Mouse (Mus musculus) layer of hippocampus, postnatal 36 days (tissue): ENCODE results near the gene Traf2. TPM values are rescaled to one million over a fixed set of nuclear protein-coding genes. Genes with fewer than 3 reads are reported as not detected.
A peak's percentile ranks its signal among the peaks of the same experiment; 100 is the strongest.

Source experiments
- DNase-seq, 2 experiments: peaks; one replicate each; pipeline ENCODE4 v3.0.0; 2022
- total RNA-seq, 2 experiments: library from RNA; stranded (reverse); gene quantifications; 2 replicates each; pipeline ENCODE4 v1.2.3; 2021

Traf2 gene
- 10 to 100 TPM; 11.9 to 12.6 TPM for total RNA-seq

DNA sequence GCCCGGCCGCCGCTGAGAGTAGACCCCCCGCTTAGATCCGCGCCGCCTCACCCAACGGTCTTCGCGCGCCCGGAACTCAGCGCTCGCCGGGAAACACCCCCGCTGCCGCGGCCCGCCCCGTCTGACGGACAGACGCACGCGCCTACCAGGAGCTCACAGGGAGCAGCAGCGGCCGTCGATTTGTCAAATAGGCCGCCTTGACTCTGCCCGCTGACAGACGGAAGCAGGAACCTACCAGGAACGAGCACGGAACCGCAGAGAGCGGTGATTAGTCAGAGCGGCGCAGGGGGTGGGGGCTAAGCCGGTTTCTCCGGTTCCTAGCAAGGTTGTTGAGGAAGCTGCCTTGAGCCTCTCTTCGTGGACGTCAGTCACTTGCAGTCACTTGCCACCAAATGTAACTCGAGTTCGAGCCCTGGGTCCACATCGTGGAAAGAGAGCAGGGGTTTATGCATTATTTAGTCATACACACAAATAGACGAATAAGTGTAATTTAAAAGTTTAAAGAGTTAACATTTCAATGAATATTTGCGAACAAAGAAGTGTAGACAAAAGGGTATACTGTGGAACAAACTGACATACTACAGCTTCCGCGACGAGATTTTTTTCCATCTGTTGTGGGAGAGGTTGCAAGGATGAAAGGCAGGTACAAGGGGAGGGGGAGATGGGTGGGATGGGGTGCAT is at the start of gene Traf2:
TSS of gene Traf2 (minus strand) at position 130 of the 681 bp plus-strand sequence.
- peak; percentile 98 for DNase-seq

GRCm38 (mm10) chr2:25591863-25592262 is 45.1 kb upstream of the Traf2 start:
- no peak for DNase-seq

GRCm38 (mm10) chr2:25588227-25588907 is 41.6 kb upstream of the Traf2 start:
- DNase-seq, result no peak

DNA sequence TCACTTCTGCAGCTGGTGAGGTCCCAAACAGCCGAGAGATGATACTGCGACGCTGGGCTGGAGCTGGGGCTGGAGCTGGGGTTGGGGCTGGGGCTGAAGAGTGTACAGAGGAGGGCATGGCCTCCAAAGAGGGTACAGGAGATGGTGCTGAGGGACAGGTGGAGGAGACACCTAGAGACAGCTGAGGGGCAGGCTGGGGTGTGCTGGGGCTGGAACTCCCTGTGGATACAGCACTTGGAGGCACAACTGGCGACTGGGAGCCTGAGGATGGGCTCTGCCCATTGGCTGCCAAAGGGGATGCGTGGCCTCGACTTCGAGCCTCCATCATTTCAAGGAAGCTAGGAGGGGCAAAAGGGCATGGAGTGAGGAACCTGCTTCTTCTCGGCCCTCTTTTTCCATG is 40.5 kb upstream of the Traf2 start:
- DNase-seq, result no peak

DNA sequence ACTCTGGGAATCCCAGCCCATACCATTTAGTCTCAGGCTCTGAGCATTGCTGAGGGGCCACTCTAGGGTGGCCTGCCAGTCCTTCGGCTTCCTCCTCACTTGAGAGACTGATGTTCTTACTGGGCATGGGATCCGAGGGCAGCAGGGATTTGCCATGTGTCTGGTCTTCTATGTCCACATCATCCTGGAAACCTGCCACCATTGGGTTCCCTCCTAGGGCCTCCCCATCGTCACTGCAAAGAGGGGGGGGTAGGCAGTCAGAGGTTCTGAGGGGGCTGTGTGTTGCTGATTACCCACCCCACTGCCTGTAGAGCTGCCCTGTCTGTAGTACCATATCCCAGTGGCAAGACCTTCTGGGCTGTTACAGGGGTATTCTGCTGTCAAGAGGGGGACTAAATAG is 38.9 kb upstream of the Traf2 start:
- no peak for DNase-seq

DNA sequence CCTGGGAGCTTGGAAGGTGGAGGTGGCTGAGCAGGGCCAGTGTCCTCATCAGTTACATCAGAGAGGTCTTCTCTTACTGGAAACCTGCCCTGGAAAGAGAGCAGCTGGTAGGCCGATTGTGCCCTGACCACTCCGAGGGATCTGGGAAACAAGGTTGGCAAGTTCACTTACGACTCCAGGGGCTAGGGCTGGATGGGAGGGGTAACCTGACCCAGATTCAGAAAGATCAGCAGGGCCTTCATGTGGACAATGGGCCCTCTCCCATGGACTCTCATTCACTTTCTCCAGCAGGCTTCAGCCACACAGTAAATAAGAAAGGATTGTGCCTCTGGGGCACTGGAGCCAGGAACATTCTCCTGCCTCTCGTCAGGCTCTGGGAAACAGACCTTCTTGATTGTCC is 38.1 kb upstream of the Traf2 start:
- no peak for DNase-seq

DNA sequence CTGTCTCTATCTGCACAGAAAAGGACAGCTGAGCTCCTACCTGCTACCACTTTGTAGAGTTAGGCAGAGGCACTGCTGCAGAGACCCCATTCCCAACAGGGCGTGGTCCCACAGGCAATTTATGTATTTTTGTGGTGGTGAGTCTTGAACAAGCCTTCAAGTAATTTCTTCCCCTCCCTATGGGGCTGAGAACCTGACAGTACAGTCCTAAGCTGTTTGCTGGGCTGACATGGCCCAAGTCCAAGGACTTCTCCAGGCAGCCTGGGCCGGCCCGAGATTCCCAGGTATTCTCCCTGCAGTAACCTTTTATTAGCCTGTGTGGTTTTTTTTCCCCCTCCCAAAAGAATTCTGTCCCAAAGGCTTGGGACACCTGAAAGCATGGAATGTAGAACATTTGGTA is 37.4 kb upstream of the Traf2 start:
- DNase-seq, result no peak

DNA sequence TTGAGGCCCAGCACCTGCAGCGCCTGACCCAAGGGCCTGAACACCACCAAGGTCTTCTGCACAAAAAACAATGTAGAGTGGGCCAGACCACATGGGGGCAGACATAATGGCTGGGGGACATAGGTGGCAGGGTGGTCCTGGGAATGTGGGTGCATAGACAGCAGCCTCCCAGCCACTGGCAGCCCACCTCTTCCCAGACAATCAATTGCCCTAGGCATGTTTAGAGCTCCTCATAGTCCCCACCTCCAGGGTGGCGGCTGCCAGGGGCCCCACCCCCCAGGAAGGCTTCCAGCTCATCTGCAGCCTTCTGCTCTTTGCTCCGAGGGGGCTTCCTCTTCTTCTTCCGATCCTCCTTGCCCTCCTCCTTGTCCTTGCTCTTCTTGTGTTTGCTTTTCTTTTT is 36.8 kb upstream of the Traf2 start:
- DNase-seq, result no peak

- no peak for DNase-seq
Measured at GRCm38 (mm10) chr2:25583120-25583481, 36.4 kb upstream of the Traf2 start.

DNA sequence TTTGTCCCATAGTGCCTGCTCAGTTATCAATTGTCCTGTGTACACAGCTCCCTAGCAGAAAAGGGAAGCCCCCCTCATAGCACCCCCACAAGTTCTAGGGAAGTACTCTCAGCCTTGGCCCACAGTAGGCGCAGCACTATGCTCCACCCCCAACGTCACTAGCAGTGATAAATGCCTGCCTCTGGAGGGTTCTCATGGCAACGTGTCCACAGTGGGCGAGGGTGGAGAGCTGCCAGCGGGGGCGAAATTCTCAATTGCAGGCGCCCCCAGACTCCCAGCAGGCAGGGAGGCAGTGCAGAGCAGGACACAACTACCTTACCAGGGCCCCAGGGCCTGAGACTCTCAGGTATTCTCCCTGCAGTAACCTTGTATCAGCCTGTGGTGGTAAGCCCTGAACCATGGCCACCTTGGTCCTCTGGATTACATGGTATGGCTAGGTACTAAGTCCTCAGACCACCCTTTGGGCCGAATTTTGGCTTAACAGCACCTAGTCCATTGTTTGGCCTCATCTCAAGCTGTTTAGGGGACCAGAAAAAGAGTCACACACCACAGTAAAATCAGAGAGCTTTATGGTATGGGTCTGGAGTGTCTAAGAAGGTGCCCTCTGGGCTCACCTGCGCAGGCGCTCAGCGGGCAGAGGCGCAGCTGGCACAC is 35.9 kb upstream of the Traf2 start:
- DNase-seq, result peak; percentile 84 to 87

GRCm38 (mm10) chr2:25581901-25582301 is 35.2 kb upstream of the Traf2 start:
- DNase-seq, result no peak

DNA sequence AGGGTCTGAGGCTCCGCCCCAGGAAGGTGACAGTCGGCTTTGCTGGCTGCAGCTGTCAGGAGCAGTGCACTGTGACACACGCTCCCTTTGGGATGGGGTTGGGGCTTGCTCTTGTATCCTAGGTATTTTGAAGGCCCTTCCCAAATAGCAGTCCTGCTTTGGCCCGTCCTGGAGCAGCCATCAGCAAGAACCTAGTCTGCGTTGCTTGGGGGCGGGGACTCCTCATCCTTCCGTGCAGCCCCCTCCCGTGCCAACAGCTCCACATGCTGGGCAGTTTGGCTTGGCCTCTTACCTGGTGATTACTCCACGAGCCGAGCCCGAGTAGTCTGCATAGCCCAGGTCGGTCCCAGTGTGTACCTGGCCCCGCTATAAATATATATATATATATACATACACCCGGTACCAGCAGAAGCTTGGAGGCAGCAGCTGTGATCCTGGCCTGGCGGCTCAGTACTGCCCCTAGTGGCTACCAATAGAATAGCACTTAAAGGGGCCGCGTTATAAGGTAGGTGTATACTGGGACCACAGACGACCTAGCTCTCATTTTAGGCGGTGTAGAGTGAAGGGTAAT is 34.6 kb upstream of the Traf2 start, which contains the start of gene Ajm1:
TSS of gene Ajm1 (minus strand) at position 464 of the 571 bp plus-strand sequence.
- peak; percentile 77 for DNase-seq

DNA sequence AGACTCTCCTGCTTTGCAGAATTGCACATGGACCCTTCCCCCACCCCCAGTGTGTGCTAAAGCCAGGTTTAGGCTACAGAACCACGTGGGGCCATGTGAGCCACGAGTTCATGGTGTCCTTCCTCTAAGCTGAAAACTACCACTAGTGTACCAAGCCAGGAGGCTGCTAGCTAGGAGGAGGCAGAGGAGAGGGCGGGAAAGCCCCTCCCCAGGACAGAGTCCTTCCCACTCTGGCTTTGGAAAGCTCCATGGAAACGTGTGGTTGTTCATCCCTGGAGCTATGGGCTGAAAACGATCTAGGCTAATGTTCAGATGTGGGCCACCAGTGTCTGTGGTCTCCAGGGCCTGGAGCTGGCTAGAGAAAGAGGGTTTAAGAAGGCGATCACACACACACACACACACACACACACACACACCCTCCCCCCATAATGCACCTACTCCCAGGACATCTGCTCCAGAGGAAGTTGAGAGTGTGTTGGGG is 33.9 kb upstream of the Traf2 start:
- DNase-seq, result peak in 1 of 2 experiments; percentile 66

- DNase-seq, result no peak
Measured at GRCm38 (mm10) chr2:25579737-25580460, 33.2 kb upstream of the Traf2 start.

DNA sequence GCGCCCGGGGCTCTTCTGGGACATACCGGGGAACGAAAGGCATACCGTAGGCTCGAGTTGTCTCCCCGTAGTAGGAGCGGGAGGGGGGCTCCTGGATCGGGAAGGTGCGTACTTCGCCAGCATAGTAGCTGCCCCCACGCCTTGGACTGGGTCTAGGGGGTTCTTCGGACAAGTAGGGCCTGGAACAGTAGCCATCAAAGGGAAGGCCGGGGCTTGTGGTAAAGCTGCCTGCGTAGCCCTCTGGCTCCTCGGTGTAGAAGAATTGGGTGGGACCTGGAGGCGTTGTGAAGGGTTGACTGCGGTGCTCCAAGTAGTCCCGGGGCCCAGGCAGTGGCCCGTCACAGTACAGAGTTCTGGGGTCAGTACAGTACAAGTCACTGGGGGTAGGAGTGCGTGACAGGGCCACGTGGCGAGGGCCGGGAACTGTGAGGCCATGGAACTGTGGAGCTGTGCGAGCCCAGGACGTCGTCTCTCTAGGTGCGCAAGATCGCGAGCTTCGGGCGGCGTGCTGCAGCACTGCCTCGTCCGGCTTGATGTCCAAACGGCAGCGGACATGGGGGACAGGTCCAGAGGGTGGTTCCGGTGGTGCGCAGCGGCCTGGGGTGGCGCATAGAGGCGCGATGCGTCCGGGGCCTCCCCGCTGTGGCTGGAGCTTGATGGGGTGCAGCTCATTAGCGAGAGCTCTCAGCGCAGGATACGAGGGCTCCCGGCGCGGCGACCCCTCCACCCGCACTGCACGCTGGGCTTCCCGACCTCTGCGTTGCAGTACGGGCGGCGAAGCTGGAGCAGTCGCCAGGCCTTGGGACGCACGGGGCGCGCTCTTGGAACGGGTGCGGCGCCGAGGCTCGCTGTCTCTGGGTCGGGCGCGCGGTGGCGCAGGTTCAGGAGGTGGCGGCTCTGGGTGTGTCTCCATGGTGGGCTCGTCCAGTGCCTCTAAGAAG is 32.3 kb upstream of the Traf2 start:
- DNase-seq, result no peak

DNA sequence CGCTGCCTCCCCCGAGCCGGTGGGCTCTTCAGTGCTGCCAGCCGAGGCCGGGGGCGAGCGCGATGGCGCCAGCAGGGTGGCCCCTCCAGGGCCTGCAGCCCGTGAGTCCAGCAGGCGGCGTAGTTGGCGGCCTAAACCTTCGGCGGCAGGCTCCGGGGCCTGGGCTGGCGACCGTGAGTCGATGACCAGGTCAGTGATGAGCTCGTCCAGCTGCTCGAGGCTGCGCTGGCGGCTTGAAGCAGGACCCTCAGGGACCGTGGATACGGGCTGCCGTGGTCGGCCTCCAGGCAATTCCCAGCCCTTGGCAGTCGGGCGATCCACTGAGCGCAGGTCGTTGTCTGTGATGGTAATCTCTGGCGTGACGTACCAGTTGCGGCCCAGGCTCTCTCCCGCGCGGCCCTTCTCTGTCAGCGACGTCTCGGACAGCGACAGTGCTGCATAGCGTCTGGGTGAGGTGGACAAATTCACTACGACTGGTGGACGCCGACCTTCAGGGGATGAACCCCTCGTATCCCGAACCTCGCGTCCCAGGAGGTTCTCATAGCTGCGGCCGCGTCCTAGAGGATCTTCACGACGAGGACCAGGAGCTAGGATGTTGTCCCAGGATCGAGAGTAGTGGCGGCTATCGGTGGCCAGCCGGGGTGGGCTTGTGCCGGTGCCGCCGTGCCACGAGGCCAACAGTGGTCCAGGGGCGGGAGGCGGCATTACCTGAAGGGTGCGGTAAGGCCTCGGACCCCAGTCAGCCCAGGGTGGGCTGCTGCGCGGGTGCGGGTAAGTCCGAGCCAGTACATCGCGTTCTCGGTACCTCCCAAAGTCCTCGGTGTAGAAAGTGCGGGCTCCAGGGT is 31.4 kb upstream of the Traf2 start:
- no peak for DNase-seq

DNA sequence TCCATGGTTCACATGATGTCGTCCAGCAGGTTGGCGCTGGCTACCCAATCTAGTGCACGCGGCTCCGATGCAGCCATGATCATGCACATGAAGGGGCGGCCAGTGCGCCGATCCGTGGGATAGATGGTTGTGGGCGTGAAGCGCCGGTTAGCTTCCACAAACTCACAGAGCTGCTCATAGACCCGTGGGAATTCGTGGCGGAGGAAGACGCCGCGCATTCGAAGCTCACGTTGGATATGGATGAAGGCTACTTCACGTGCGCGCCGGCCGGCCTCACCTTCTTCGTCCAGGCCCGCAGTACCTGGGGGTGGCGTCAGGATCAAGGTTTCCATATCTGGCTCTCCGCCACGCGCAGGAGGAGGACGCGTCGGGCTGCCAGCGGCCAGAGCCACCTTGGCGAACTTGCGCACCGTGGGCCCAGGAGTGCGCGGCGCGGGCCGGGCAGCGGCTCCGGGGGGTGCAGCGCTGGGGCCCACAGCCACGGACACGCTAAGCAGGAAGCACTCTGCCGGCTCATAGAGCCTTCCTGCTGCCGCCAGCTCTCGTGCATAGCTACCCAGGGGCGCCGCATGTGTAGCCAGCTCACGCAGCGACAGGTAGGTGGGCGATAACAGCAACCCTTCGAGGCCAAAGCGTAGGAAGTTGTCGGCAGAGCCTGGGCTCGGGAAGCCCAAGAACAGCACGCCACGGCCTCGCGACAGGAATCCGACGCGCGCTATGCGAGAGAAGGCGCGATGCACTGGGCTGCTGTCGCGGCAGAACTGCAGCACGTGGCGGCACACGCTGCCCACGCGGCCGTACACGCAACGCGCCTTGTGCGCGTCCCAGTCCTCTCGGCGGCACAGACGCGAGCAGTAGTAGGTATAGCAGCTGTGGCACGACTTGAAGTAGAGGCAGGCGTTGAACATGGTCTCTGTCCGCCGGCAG is 30.5 kb upstream of the Traf2 start:
- DNase-seq, result no peak

GRCm38 (mm10) chr2:25576028-25576850 is 29.5 kb upstream of the Traf2 start:
- DNase-seq, result no peak
